Mouse (Mus musculus) intestine, embryonic 16.5 days (tissue): ENCODE data around the gene Ccdc124. TPM values are rescaled to one million over a fixed set of nuclear protein-coding genes. Genes with fewer than 3 reads are reported as not detected.
A peak's percentile ranks its signal among the peaks of the same experiment; 100 is the strongest.

Source experiments
- ATAC-seq: fragments of 200-750 bp; cut with Nextera tagmentation; 2 replicates; pipeline ENCODE4 v1.8.0; 2017; ENCODE audit warnings: moderate TSS enrichment, moderate library complexity
- H3K27ac ChIP-seq: fragments of 300-500 bp; sonication (generic); 2 replicates; pipeline ENCODE4 v1.5.1; 2014; ENCODE audit warnings: mild to moderate bottlenecking, low read length
- H3K27me3 ChIP-seq: fragments of 300-500 bp; sonication (generic); replicated peaks from 2 replicates; pipeline ENCODE4 v1.6.1; 2014; ENCODE audit warnings: low read length, control low read depth, mixed read lengths; ENCODE audit not compliant: control insufficient read depth, insufficient read depth
- H3K36me3 ChIP-seq: fragments of 300-500 bp; sonication (generic); 2 replicates; pipeline ENCODE4 v1.6.1; 2014; ENCODE audit warnings: low read length, control low read depth; ENCODE audit not compliant: control insufficient read depth, insufficient read depth
- H3K4me1 ChIP-seq: fragments of 300-500 bp; sonication (generic); 2 replicates; pipeline ENCODE4 v1.6.1; 2014; ENCODE audit warnings: low read length, control low read depth, mixed read lengths; ENCODE audit not compliant: control insufficient read depth, insufficient read depth
- H3K4me2 ChIP-seq: fragments of 300-500 bp; sonication (generic); 2 replicates; pipeline ENCODE4 v1.6.1; 2014; ENCODE audit warnings: low read depth, low read length, control low read depth
- H3K4me3 ChIP-seq: fragments of 300-500 bp; sonication (generic); 2 replicates; pipeline ENCODE4 v1.5.1; 2014; ENCODE audit warnings: mild to moderate bottlenecking, low read length
- H3K9ac ChIP-seq: fragments of 300-500 bp; sonication (generic); 2 replicates; pipeline ENCODE4 v1.6.1; 2014; ENCODE audit warnings: low read depth, low read length
- H3K9me3 ChIP-seq: fragments of 300-500 bp; sonication (generic); 2 replicates; pipeline ENCODE4 v1.6.1; 2016; ENCODE audit warnings: low read length, control low read depth; ENCODE audit not compliant: control insufficient read depth
- WGBS: fragments of 180-500 bp; shearing (Covaris S2); extraction: QIAGEN DNeasy Blood & Tissue Kit; methylation state at CpG from one replicate; pipeline ENCODE4 v1.1.7; 2014; 5-methylcytosine and 5-hydroxymethylcytosine counted together
- microRNA-seq: library from miRNA; unstranded; fragments of <30 nt; microRNA quantifications from one replicate; pipeline ENCODE4, GENCODE M21; 2016
- polyA plus RNA-seq: library from polyadenylated mRNA; unstranded; fragments of >200 nt; fragmentation: Nextera tagmentation; extraction: Ambion mirVana; gene quantifications from 2 replicates; pipeline ENCODE4 v1.2.1, GENCODE M21; 2015

Ccdc124 gene
- polyA plus RNA-seq, 1 experiment from 2014 or later = 90.1 TPM

GRCm38 (mm10) chr8:70821399-70821962 is 52.3 kb downstream of the Ccdc124 start:
- H3K27ac ChIP-seq = no peak overlapping the region
- peak; percentile 14; the same call in 1 of the 2 replicates for ATAC-seq
- peaks cover 8% of the 10 kb centered on the region for H3K27me3 ChIP-seq
- 0 out of 2 replicates have a peak overlapping the region, but pooled peaks have one; percentile 17 for H3K9ac ChIP-seq
- no peaks in the 10 kb centered on the region for H3K36me3 ChIP-seq
- 16% methylated on average over 30 of the region's 30 CpGs for WGBS
- H3K4me2 ChIP-seq = no peak overlapping the region
- H3K4me1 ChIP-seq = peaks cover 11% of the 10 kb centered on the region
- no peak overlapping the region for H3K4me3 ChIP-seq
- no peaks in the 10 kb centered on the region for H3K9me3 ChIP-seq

- no peaks in the 10 kb centered on the region for H3K9me3 ChIP-seq
- H3K27me3 ChIP-seq = peaks cover 14% of the 10 kb centered on the region
- H3K4me2 ChIP-seq = peak overlapping the region; percentile 44
- peak; percentile 78 for ATAC-seq
- WGBS = 7% methylated on average over 31 of the region's 31 CpGs
- peaks cover 11% of the 10 kb centered on the region for H3K4me1 ChIP-seq
- H3K9ac ChIP-seq = 0 out of 2 replicates have a peak overlapping the region, but pooled peaks have one; percentile 29
- peak overlapping the region; percentile 23; the same call in 1 of the 2 replicates for H3K27ac ChIP-seq
- peak overlapping the region; percentile 14 for H3K4me3 ChIP-seq
- no peaks in the 10 kb centered on the region for H3K36me3 ChIP-seq
These were observed 53.4 kb downstream of the Ccdc124 start for GRCm38 (mm10) chr8:70820101-70820935.

Small RNA genes within 50 kb of the gene (microRNA-seq; reads per million reads assigned to microRNA genes)
- 0.68 reads per million for gene Mir7067

Other genes with a start within 250 kb of the Ccdc124 start
- gene Gdf15, start 241.5 kb downstream of the Ccdc124 start, polyA plus RNA-seq = 3.6 and 3.7 TPM in 2 replicates
- gene Pgpep1, start 213.5 kb downstream of the Ccdc124 start, polyA plus RNA-seq = 88.3 and 101 TPM in 2 replicates
- 228 and 246 TPM in 2 replicates for gene Lsm4, start 200.7 kb downstream of the Ccdc124 start, polyA plus RNA-seq
- 37.3 and 52.2 TPM in 2 replicates for gene Jund, start 175.0 kb downstream of the Ccdc124 start, polyA plus RNA-seq
- not detected in 2 replicates for gene Iqcn, start 170.5 kb downstream of the Ccdc124 start, polyA plus RNA-seq
- gene Gm3336, start 155.4 kb downstream of the Ccdc124 start, polyA plus RNA-seq = 3.3 and 4.1 TPM in 2 replicates
- 0.28 and 0.64 TPM in 2 replicates for gene Pde4c, start 150.2 kb downstream of the Ccdc124 start, polyA plus RNA-seq
- 24.9 and 25.6 TPM in 2 replicates for gene Rab3a, start 119.3 kb downstream of the Ccdc124 start, polyA plus RNA-seq
- 78.6 and 79.8 TPM in 2 replicates for gene Mpv17l2, start 113.0 kb downstream of the Ccdc124 start, polyA plus RNA-seq
- gene Pik3r2, start 97.2 kb downstream of the Ccdc124 start, polyA plus RNA-seq = 63.7 and 65.3 TPM in 2 replicates
- 12.9 and 15.1 TPM in 2 replicates for gene Mast3, start 68.9 kb downstream of the Ccdc124 start, polyA plus RNA-seq
- gene Il12rb1, start 65.5 kb downstream of the Ccdc124 start, polyA plus RNA-seq = 0.27 and 0.34 TPM in 2 replicates
- 8.3 and 9.0 TPM in 2 replicates for gene Arrdc2, start 34.2 kb downstream of the Ccdc124 start, polyA plus RNA-seq
- 1.0 and 1.2 TPM in 2 replicates for gene Kcnn1, start 10.7 kb downstream of the Ccdc124 start, polyA plus RNA-seq
- 0.31 and 0.32 TPM in 2 replicates for gene Slc5a5, start 18.8 kb upstream of the Ccdc124 start, polyA plus RNA-seq
- gene Rpl18a, start 23.5 kb upstream of the Ccdc124 start, polyA plus RNA-seq = 4,291 and 4,407 TPM in 2 replicates
- 32.6 and 34.3 TPM in 2 replicates for gene Map1s, start 32.0 kb upstream of the Ccdc124 start, polyA plus RNA-seq